Mouse (Mus musculus) forebrain, embryonic 13.5 days (tissue): ENCODE data around the gene Hspb9. TPM values are rescaled to one million over a fixed set of nuclear protein-coding genes. Genes with fewer than 3 reads are reported as not detected.

Experiments used
- ATAC-seq: fragments of 200-750 bp; cut with Nextera tagmentation; 2 replicates; pipeline ENCODE4 v1.8.0; 2017
- H3K27ac ChIP-seq: fragments of 300-500 bp; sonication (generic); 2 replicates; pipeline ENCODE4 v1.5.1; 2015; ENCODE audit warnings: inconsistent platforms, mild to moderate bottlenecking, moderate library complexity
- H3K27me3 ChIP-seq: fragments of 300-500 bp; sonication (generic); 2 replicates; pipeline ENCODE4 v1.6.1; 2015; ENCODE audit warnings: mild to moderate bottlenecking, inconsistent platforms
- H3K36me3 ChIP-seq: fragments of 300-500 bp; sonication (generic); 2 replicates; pipeline ENCODE4 v1.6.1; 2015; ENCODE audit warnings: mild to moderate bottlenecking, inconsistent platforms; ENCODE audit not compliant: poor library complexity, severe bottlenecking
- H3K4me1 ChIP-seq: fragments of 300-500 bp; sonication (generic); 2 replicates; pipeline ENCODE4 v1.6.1; 2015; ENCODE audit warnings: inconsistent platforms
- H3K4me2 ChIP-seq: fragments of 300-500 bp; sonication (generic); 2 replicates; pipeline ENCODE4 v1.6.1; 2015; ENCODE audit warnings: inconsistent platforms, mild to moderate bottlenecking, moderate library complexity
- H3K4me3 ChIP-seq: fragments of 300-500 bp; sonication (generic); 2 replicates; pipeline ENCODE4 v1.5.1; 2015; ENCODE audit warnings: mild to moderate bottlenecking, inconsistent platforms
- H3K9ac ChIP-seq: fragments of 300-500 bp; sonication (generic); 2 replicates; pipeline ENCODE4 v1.6.1; 2015; ENCODE audit warnings: mild to moderate bottlenecking, inconsistent platforms
- H3K9me3 ChIP-seq: fragments of 300-500 bp; sonication (generic); replicated peaks from 2 replicates; pipeline ENCODE4 v1.6.1; 2016; ENCODE audit warnings: inconsistent platforms
- WGBS: fragments of 180-500 bp; shearing (Covaris S2); methylation state at CpG from one replicate; pipeline ENCODE4 v1.1.7; 2015; 5-methylcytosine and 5-hydroxymethylcytosine counted together
- polyA plus RNA-seq: library from polyadenylated mRNA; unstranded; fragments of >200 nt; fragmentation: Nextera tagmentation; extraction: Ambion mirVana; gene quantifications from 2 replicates; pipeline ENCODE4 v1.2.1, GENCODE M21; 2015

The Hspb9 gene
- polyA plus RNA-seq = not detected in 2 replicates

- H3K27me3 ChIP-seq = no peaks in the 10 kb centered on the region
- H3K9me3 ChIP-seq = no peaks in the 10 kb centered on the region
- no peak within 1 kb of the TSS for H3K27ac ChIP-seq
- ATAC-seq = no peak
- peak within 1 kb of the TSS; percentile 44 for H3K4me2 ChIP-seq
- WGBS = 10% methylated on average over 38 of the region's 38 CpGs
- H3K36me3 ChIP-seq = peaks cover 55% of the 10 kb centered on the region
- peak within 1 kb of the TSS; percentile 9; the same call in 1 of the 2 replicates for H3K4me3 ChIP-seq
- peak within 1 kb of the TSS; percentile 52 for H3K9ac ChIP-seq
- peaks cover 29% of the 10 kb centered on the region for H3K4me1 ChIP-seq
Measured at GRCm38 (mm10) chr11:100713735-100714533, at the start of gene Hspb9. Gene Hspb9, plus strand, starts transcription at chr11:100713850.

- Histone ChIP-seq H3K27ac (no peak overlapping the region), H3K9me3 (no peaks in the 10 kb centered on the region), H3K4me1 (peaks cover 9% of the 10 kb centered on the region), H3K36me3 (no peaks in the 10 kb centered on the region), H3K4me3 (no peak overlapping the region), H3K4me2 (no peak overlapping the region), H3K27me3 (peaks cover 11% of the 10 kb centered on the region), H3K9ac (no peak overlapping the region)
- WGBS = 75% methylated on average over 1 of the region's 1 CpGs
- no peak for ATAC-seq
Measured at GRCm38 (mm10) chr11:100671049-100671448, 42.6 kb upstream of the Hspb9 start.

- Histone ChIP-seq H3K4me3 (no peak overlapping the region), H3K4me2 (no peak overlapping the region), H3K36me3 (no peaks in the 10 kb centered on the region), H3K4me1 (peaks cover 9% of the 10 kb centered on the region), H3K27me3 (peaks cover 11% of the 10 kb centered on the region), H3K9me3 (no peaks in the 10 kb centered on the region), H3K27ac (no peak overlapping the region), H3K9ac (no peak overlapping the region)
- ATAC-seq = no peak
- 74% methylated on average over 2 of the region's 2 CpGs for WGBS
Measured at GRCm38 (mm10) chr11:100671956-100672355, 41.7 kb upstream of the Hspb9 start.

GRCm38 (mm10) chr11:100673169-100673568 is 40.5 kb upstream of the Hspb9 start:
- 0 out of 2 replicates have a peak overlapping the region, but pooled peaks have one; percentile 6 for H3K4me3 ChIP-seq
- WGBS = 2% methylated on average over 23 of the region's 23 CpGs
- no peak overlapping the region for H3K27ac ChIP-seq
- H3K9me3 ChIP-seq = no peaks in the 10 kb centered on the region
- peaks cover 11% of the 10 kb centered on the region for H3K27me3 ChIP-seq
- ATAC-seq = no peak
- H3K9ac ChIP-seq = peak overlapping the region; percentile 52
- H3K36me3 ChIP-seq = no peaks in the 10 kb centered on the region
- peaks cover 9% of the 10 kb centered on the region for H3K4me1 ChIP-seq
- peak overlapping the region; percentile 45 for H3K4me2 ChIP-seq

- no peak overlapping the region for H3K4me2 ChIP-seq
- no peak overlapping the region for H3K4me3 ChIP-seq
- H3K4me1 ChIP-seq = peaks cover 7% of the 10 kb centered on the region
- ATAC-seq = no peak
- H3K27me3 ChIP-seq = peaks cover 7% of the 10 kb centered on the region
- no peaks in the 10 kb centered on the region for H3K36me3 ChIP-seq
- H3K9me3 ChIP-seq = no peaks in the 10 kb centered on the region
- H3K9ac ChIP-seq = no peak overlapping the region
- 53% methylated on average over 7 of the region's 7 CpGs for WGBS
- no peak overlapping the region for H3K27ac ChIP-seq
Measured at GRCm38 (mm10) chr11:100677810-100678209, 35.8 kb upstream of the Hspb9 start.

GRCm38 (mm10) chr11:100681826-100682225 is 31.8 kb upstream of the Hspb9 start:
- no peak overlapping the region for H3K4me3 ChIP-seq
- WGBS = 79% methylated on average over 5 of the region's 5 CpGs
- ATAC-seq = no peak

GRCm38 (mm10) chr11:100682526-100682925 is 31.1 kb upstream of the Hspb9 start:
- Histone ChIP-seq H3K4me1 (no peaks in the 10 kb centered on the region), H3K4me2 (no peak overlapping the region), H3K4me3 (no peak overlapping the region), H3K9me3 (no peaks in the 10 kb centered on the region), H3K27ac (no peak overlapping the region), H3K27me3 (no peaks in the 10 kb centered on the region), H3K9ac (no peak overlapping the region), H3K36me3 (no peaks in the 10 kb centered on the region)
- WGBS = 60% methylated on average over 5 of the region's 5 CpGs
- ATAC-seq = no peak

More at GRCm38 (mm10) chr11:100681826-100682225, 31.8 kb upstream of the Hspb9 start:
- H3K4me1 ChIP-seq = no peaks in the 10 kb centered on the region
- H3K4me2 ChIP-seq = no peak overlapping the region
- H3K9me3 ChIP-seq = no peaks in the 10 kb centered on the region
- H3K36me3 ChIP-seq = no peaks in the 10 kb centered on the region
- no peak overlapping the region for H3K9ac ChIP-seq
- H3K27me3 ChIP-seq = no peaks in the 10 kb centered on the region
- H3K27ac ChIP-seq = no peak overlapping the region

- Histone ChIP-seq H3K4me1 (no peaks in the 10 kb centered on the region), H3K27ac (no peak overlapping the region), H3K4me3 (no peak overlapping the region), H3K27me3 (no peaks in the 10 kb centered on the region), H3K9me3 (no peaks in the 10 kb centered on the region), H3K4me2 (no peak overlapping the region), H3K36me3 (no peaks in the 10 kb centered on the region), H3K9ac (no peak overlapping the region)
- no peak for ATAC-seq
- WGBS = 86% methylated on average over 2 of the region's 2 CpGs
Measured at GRCm38 (mm10) chr11:100684084-100684483, 29.6 kb upstream of the Hspb9 start.

GRCm38 (mm10) chr11:100685371-100685770 is 28.3 kb upstream of the Hspb9 start:
- Histone ChIP-seq H3K4me1 (no peaks in the 10 kb centered on the region), H3K27me3 (0 out of 2 replicates have a peak, but pooled peaks cover 2% of the 10 kb centered on the region), H3K9me3 (no peaks in the 10 kb centered on the region), H3K27ac (no peak overlapping the region), H3K36me3 (no peaks in the 10 kb centered on the region), H3K4me3 (no peak overlapping the region), H3K4me2 (no peak overlapping the region), H3K9ac (no peak overlapping the region)
- no peak for ATAC-seq
- WGBS = 75% methylated on average over 2 of the region's 3 CpGs

GRCm38 (mm10) chr11:100687265-100687664 is 26.4 kb upstream of the Hspb9 start:
- no peak for ATAC-seq
- H3K4me2 ChIP-seq = no peak overlapping the region
- H3K9ac ChIP-seq = no peak overlapping the region
- H3K4me1 ChIP-seq = peaks cover 5% of the 10 kb centered on the region
- WGBS = 84% methylated on average over 7 of the region's 7 CpGs
- peaks cover 19% of the 10 kb centered on the region for H3K27me3 ChIP-seq
- no peak overlapping the region for H3K4me3 ChIP-seq
- no peaks in the 10 kb centered on the region for H3K9me3 ChIP-seq
- no peaks in the 10 kb centered on the region for H3K36me3 ChIP-seq
- H3K27ac ChIP-seq = no peak overlapping the region

GRCm38 (mm10) chr11:100688443-100688842 is 25.2 kb upstream of the Hspb9 start:
- H3K4me3 ChIP-seq = no peak overlapping the region
- 82% methylated on average over 4 of the region's 4 CpGs for WGBS
- no peaks in the 10 kb centered on the region for H3K36me3 ChIP-seq
- no peak overlapping the region for H3K27ac ChIP-seq
- peaks cover 31% of the 10 kb centered on the region for H3K27me3 ChIP-seq
- no peak for ATAC-seq
- H3K9ac ChIP-seq = no peak overlapping the region
- H3K9me3 ChIP-seq = no peaks in the 10 kb centered on the region
- peaks cover 10% of the 10 kb centered on the region for H3K4me1 ChIP-seq
- no peak overlapping the region for H3K4me2 ChIP-seq

GRCm38 (mm10) chr11:100690389-100690788 is 23.3 kb upstream of the Hspb9 start:
- no peak for ATAC-seq
- WGBS = 74% methylated on average over 7 of the region's 7 CpGs
- H3K4me3 ChIP-seq = no peak overlapping the region

More at GRCm38 (mm10) chr11:100690389-100690788, 23.3 kb upstream of the Hspb9 start:
- Histone ChIP-seq H3K9me3 (no peaks in the 10 kb centered on the region), H3K9ac (no peak overlapping the region), H3K4me1 (peaks cover 10% of the 10 kb centered on the region), H3K4me2 (no peak overlapping the region), H3K27me3 (peaks cover 31% of the 10 kb centered on the region), H3K27ac (no peak overlapping the region), H3K36me3 (no peaks in the 10 kb centered on the region)
